Mouse (Mus musculus) CH12.LX (cell line): ENCODE results near the gene Jagn1. TPM values are rescaled to one million over a fixed set of nuclear protein-coding genes. Genes with fewer than 3 reads are reported as not detected.

Source experiments
- DNase-seq: peaks from one replicate; pipeline ENCODE4 v3.0.0-alpha.2; 2013; ENCODE audit errors: extremely low read depth
- H3K27ac ChIP-seq: 2 replicates; pipeline ENCODE4 v1.5.1; 2012; ENCODE audit warnings: low read depth, mild to moderate bottlenecking, control low read depth, moderate library complexity; ENCODE audit not compliant: insufficient read depth
- H3K27me3 ChIP-seq: replicated peaks from 2 replicates; pipeline ENCODE3; 2012; ENCODE audit warnings: inconsistent platforms
- H3K36me3 ChIP-seq, 2 experiments: replicated peaks in 1 of 2; 2 replicates each; pipeline versions ENCODE3 to v1.6.1; 2012; ENCODE audit warnings: inconsistent platforms in 1 of 2, low read length in 1 of 2, mild to moderate bottlenecking in 1 of 2, mixed read lengths in 1 of 2, moderate library complexity in 1 of 2; ENCODE audit not compliant: control insufficient read depth in 1 of 2, insufficient read depth in 1 of 2
- H3K4me1 ChIP-seq, 2 experiments: 2 replicates each; pipeline ENCODE4 v1.6.1; 2012; ENCODE audit warnings: inconsistent platforms in 1 of 2, moderate library complexity in 1 of 2; ENCODE audit not compliant: insufficient read depth in 2 of 2, control insufficient read depth in 1 of 2
- H3K4me2 ChIP-seq: 2 replicates; pipeline ENCODE4 v1.6.1; 2012; ENCODE audit warnings: low read depth, mild to moderate bottlenecking, control low read depth; ENCODE audit not compliant: poor library complexity, insufficient read depth, severe bottlenecking
- H3K4me3 ChIP-seq, 3 experiments: fragments of 150-350 bp in 1 of 3; sonication (generic) in 1 of 3; replicated peaks in 1 of 3; 2 replicates each; pipeline versions ENCODE3 to v1.5.1; 2011 to 2012; ENCODE audit warnings: low read depth in 2 of 3, low read length in 2 of 3, mild to moderate bottlenecking in 2 of 3, moderate library complexity in 2 of 3, control low read depth in 1 of 3, improper control_type of control experiment in 1 of 3, inconsistent platforms in 1 of 3, mixed read lengths in 1 of 3; ENCODE audit not compliant: poor library complexity in 1 of 3
- H3K79me2 ChIP-seq: replicated peaks from 2 replicates; pipeline ENCODE4 v1.6.1; 2012; ENCODE audit warnings: mild to moderate bottlenecking, moderate library complexity; ENCODE audit not compliant: control insufficient read depth, poor library complexity, insufficient read depth, severe bottlenecking; ENCODE audit errors: extremely low read depth
- H3K9ac ChIP-seq: 2 replicates; pipeline ENCODE4 v1.6.1; 2012; ENCODE audit warnings: low read depth, mild to moderate bottlenecking, control low read depth, moderate library complexity; ENCODE audit not compliant: insufficient read depth
- H3K9me3 ChIP-seq: replicated peaks from 2 replicates; pipeline ENCODE3; 2012; ENCODE audit warnings: low read length, inconsistent platforms, mixed read lengths
- BHLHE40 ChIP-seq: IDR thresholded peaks from 2 replicates; pipeline ENCODE4 v1.6.1; 2011; ENCODE audit warnings: mild to moderate bottlenecking, low read depth, low read length, improper control_type of control experiment
- CTCF ChIP-seq, 2 experiments: IDR thresholded peaks in 1 of 2; conservative IDR thresholded peaks in 1 of 2; 2 replicates each; pipeline ENCODE4 v1.5.1; 2011 to 2012; ENCODE audit warnings: low read depth in 2 of 2, low read length in 2 of 2, improper control_type of control experiment in 1 of 2, inconsistent platforms in 1 of 2, mild to moderate bottlenecking in 1 of 2, moderate library complexity in 1 of 2
- EP300 ChIP-seq: IDR thresholded peaks from 2 replicates; pipeline ENCODE4 v1.6.1; 2011; ENCODE audit warnings: low read length, improper control_type of control experiment
- GABPA ChIP-seq: IDR thresholded peaks from 2 replicates; pipeline ENCODE4 v1.6.1; 2012; ENCODE audit warnings: low read depth, low read length, improper control_type of control experiment, inconsistent platforms; ENCODE audit not compliant: insufficient replicate concordance
- IRF4 ChIP-seq: IDR thresholded peaks from 2 replicates; pipeline ENCODE4 v1.6.1; 2014; ENCODE audit warnings: low read depth, mild to moderate bottlenecking, inconsistent platforms, low read length, improper control_type of control experiment
- KAT2A ChIP-seq: IDR thresholded peaks from 2 replicates; pipeline ENCODE4 v1.6.1; 2012; ENCODE audit warnings: low read length, improper control_type of control experiment, inconsistent platforms; ENCODE audit not compliant: insufficient replicate concordance
- MAX ChIP-seq: IDR thresholded peaks from 2 replicates; pipeline ENCODE4 v1.6.1; 2011; ENCODE audit warnings: low read length, improper control_type of control experiment
- MEF2A ChIP-seq: IDR thresholded peaks from 2 replicates; pipeline ENCODE4 v1.6.1; 2014; ENCODE audit warnings: low read depth, mild to moderate bottlenecking, inconsistent platforms, low read length, improper control_type of control experiment, borderline replicate concordance
- MXI1 ChIP-seq: IDR thresholded peaks from 2 replicates; pipeline ENCODE4 v1.6.1; 2011; ENCODE audit warnings: mild to moderate bottlenecking, low read depth, low read length, improper control_type of control experiment
- MYC ChIP-seq: IDR thresholded peaks from 2 replicates; pipeline ENCODE4 v1.6.1; 2011; ENCODE audit warnings: low read depth, mild to moderate bottlenecking, improper control_type of control experiment, low read length
- NRF1 ChIP-seq: IDR thresholded peaks from 2 replicates; pipeline ENCODE4 v1.6.1; 2014; ENCODE audit warnings: low read depth, mild to moderate bottlenecking, inconsistent platforms, low read length, improper control_type of control experiment, moderate library complexity
- PAX5 ChIP-seq: IDR thresholded peaks from 2 replicates; pipeline ENCODE4 v1.6.1; 2012; ENCODE audit warnings: low read length, inconsistent platforms, mixed read lengths
- POLR2A ChIP-seq: IDR thresholded peaks from 2 replicates; pipeline ENCODE4 v1.6.1; 2011; ENCODE audit warnings: low read depth, mild to moderate bottlenecking, improper control_type of control experiment, low read length
- RAD21 ChIP-seq: IDR thresholded peaks from 2 replicates; pipeline ENCODE4 v1.6.1; 2011; ENCODE audit warnings: low read depth, mild to moderate bottlenecking, low read length, improper control_type of control experiment, moderate library complexity
- SMC3 ChIP-seq: IDR thresholded peaks from 2 replicates; pipeline ENCODE4 v1.6.1; 2011; ENCODE audit warnings: low read depth, low read length, improper control_type of control experiment
- TCF12 ChIP-seq: IDR thresholded peaks from 2 replicates; pipeline ENCODE4 v1.6.1; 2014; ENCODE audit warnings: low read depth, mild to moderate bottlenecking, inconsistent platforms, low read length, improper control_type of control experiment
- ZNF384 ChIP-seq: IDR thresholded peaks from 2 replicates; pipeline ENCODE4 v1.6.1; 2012; ENCODE audit warnings: low read depth, low read length, improper control_type of control experiment, inconsistent platforms
- dilution Hi-C: fragments of 300-500 bp; cut with MboI; formaldehyde crosslinking; loops from 2 replicates; pipeline ENCODE4 v1.14.3; 2020; ENCODE audit warnings: low sequenced_read_pairs; ENCODE audit not compliant: extremely low pct_unique_long_range_greater_than_20kb, extremely low pct_ligation_motif_present
- in situ Hi-C: fragments of 300-500 bp; cut with MboI; formaldehyde crosslinking; loops from 3 replicates; pipeline ENCODE4 v1.14.3; 2019; ENCODE audit warnings: low sequenced_read_pairs, low pct_ligation_motif_present, low pct_unique_long_range_greater_than_20kb, mixed read lengths
- polyA plus RNA-seq: library from polyadenylated mRNA; unstranded; fragments of >175 nt; gene quantifications from 2 replicates; pipeline ENCODE4 v1.2.1, GENCODE M21; 2012; ENCODE audit warnings: low read depth; ENCODE audit not compliant: insufficient read length
- total RNA-seq, 2 experiments: library from RNA; depleted of rRNA; stranded (reverse); fragments of 300-350 nt in 1 of 2; fragments of >200 nt in 1 of 2; gene quantifications; 2 replicates each; pipeline ENCODE4 v1.2.3; 2012 to 2014

The Jagn1 gene
- total and polyA plus RNA-seq, 3 experiments, result 69.2 to 106 (median 88.3) TPM

DNA sequence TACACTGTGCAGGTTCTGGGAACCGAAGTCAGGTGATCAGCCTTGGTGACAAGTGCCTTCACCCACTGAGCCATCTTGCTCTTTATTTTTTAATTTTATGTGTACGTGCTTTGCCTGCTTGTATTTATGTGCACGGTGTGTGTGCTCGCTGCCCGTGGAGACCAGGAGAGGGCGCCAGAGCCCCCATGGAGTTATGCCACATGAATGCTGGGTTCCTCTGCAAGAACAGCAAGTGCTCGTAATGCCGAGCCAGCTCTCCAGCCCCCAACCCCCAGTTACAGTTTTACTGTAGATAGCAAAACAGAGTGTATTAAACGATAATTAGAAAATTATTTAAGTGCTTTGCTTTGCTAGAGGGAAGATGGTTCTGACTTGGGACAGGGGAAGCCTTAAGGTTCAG is 35.7 kb upstream of the Jagn1 start:
- Histone ChIP-seq H3K4me1 (peaks cover 4 to 12% of the 10 kb centered on the region in 2 experiments; a peak in 3 of 4 replicates), H3K9ac (no peak overlapping the region), H3K36me3 (peaks cover 67 to 93% of the 10 kb centered on the region in 2 experiments), H3K79me2 (no peaks in the 10 kb centered on the region), H3K9me3 (no peaks in the 10 kb centered on the region), H3K27me3 (no peaks in the 10 kb centered on the region), H3K4me2 (no peak overlapping the region), H3K27ac (no peak overlapping the region), H3K4me3 (no peak overlapping the region)
- DNase-seq, result no peak
- TF ChIP-seq MEF2A (no peak), NRF1 (no peak), CTCF (conservative IDR thresholded peaks at IDR 0.05 in 1 of 2, IDR thresholded peaks at IDR 0.05 in 1 of 2; ENCODE audit: low read depth in 2 of 2, low read length in 2 of 2) (peak in 1 of 2 experiments; percentile 50; a peak in 2 of 4 replicates), MAX (no peak), MXI1 (no peak), POLR2A (no peak), ZNF384 (no peak), TCF12 (no peak), MYC (no peak), RAD21 (peak; percentile 5), SMC3 (no peak)
- in situ Hi-C loops, result no loop called here
- dilution Hi-C loops, result no loop called here

DNA sequence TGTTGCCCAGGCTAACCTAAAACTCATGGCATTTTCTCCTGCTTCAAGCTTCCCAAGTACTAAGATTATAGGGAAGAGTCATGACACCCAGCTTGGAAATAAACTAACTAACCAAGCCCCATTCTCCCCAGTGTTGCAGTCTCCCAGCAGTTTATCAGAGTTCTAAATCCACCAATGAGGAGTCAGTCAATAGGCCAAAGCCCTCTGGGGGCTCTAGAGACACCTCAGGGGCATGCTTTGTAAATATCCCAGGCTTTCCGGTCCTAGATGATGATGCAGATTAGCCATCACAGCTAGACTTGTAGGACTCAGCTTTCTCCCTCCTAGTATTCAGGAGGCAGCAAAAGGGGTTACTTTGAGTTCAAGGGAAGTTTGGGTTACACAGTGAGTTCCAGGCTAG is 32.4 kb upstream of the Jagn1 start:
- no peak overlapping the region for H3K9ac ChIP-seq
- H3K36me3 ChIP-seq, result peaks cover 81 to 97% of the 10 kb centered on the region in 2 experiments
- H3K4me2 ChIP-seq, result no peak overlapping the region
- H3K27ac ChIP-seq, result no peak overlapping the region
- no peaks in the 10 kb centered on the region for H3K79me2 ChIP-seq
- TF ChIP-seq GABPA (no peak), BHLHE40 (no peak), EP300 (no peak), IRF4 (no peak), PAX5 (no peak), ZNF384 (no peak), NRF1 (no peak), KAT2A (no peak), MAX (no peak), MYC (no peak)
- dilution Hi-C loops (no loop called here), in situ Hi-C loops (no loop called here)
- no peak overlapping the region for H3K4me3 ChIP-seq
- no peaks in the 10 kb centered on the region for H3K27me3 ChIP-seq
- DNase-seq, result no peak
- peaks cover 4 to 12% of the 10 kb centered on the region in 2 experiments; a peak in 3 of 4 replicates for H3K4me1 ChIP-seq
- H3K9me3 ChIP-seq, result no peaks in the 10 kb centered on the region
